Mouse (Mus musculus): ENCODE measurements around the gene 4932438A13Rik. TPM values are rescaled to one million over a fixed set of nuclear protein-coding genes. Genes with fewer than 3 reads are reported as not detected.

The 4932438A13Rik gene
- polyA plus RNA-seq, 1 experiment = 4.3 TPM

- H3ac ChIP-seq (ENCODE audit: control insufficient read depth, insufficient read length) = no peak overlapping the region
- TF ChIP-seq SRF (IDR thresholded peaks at IDR 0.05; ENCODE audit: control insufficient read depth, insufficient read length, low read depth) = no peak
- no peak for TF ChIP-seq POLR2AphosphoS2 (IDR thresholded peaks at IDR 0.05; ENCODE audit: insufficient read length, low read depth)
- no peak for TF ChIP-seq MAX (IDR thresholded peaks at IDR 0.05; ENCODE audit: low read depth)
- TF ChIP-seq REST (IDR thresholded peaks at IDR 0.05; ENCODE audit: insufficient read depth, insufficient read length) = no peak
- TF ChIP-seq USF1 (IDR thresholded peaks at IDR 0.05; ENCODE audit: low read depth) = no peak
- TF ChIP-seq POLR2A (IDR thresholded peaks at IDR 0.05; ENCODE audit: insufficient read length, low read depth) = no peak
- no peak for TF ChIP-seq TCF12 (IDR thresholded peaks at IDR 0.05; ENCODE audit: insufficient read depth, poor library complexity, severe bottlenecking)
- no peak for TF ChIP-seq TCF3 (IDR thresholded peaks at IDR 0.05; ENCODE audit: insufficient read length, low read depth)
- TF ChIP-seq E2F4 (IDR thresholded peaks at IDR 0.05; ENCODE audit: insufficient read depth) = no peak
- no peak for TF ChIP-seq CEBPB (IDR thresholded peaks at IDR 0.05; ENCODE audit: insufficient read depth, poor library complexity, severe bottlenecking)
- no peak for TF ChIP-seq MYOG (IDR thresholded peaks at IDR 0.05; ENCODE audit: control insufficient read depth in 1 of 3, insufficient read depth in 1 of 3, insufficient read length in 2 of 3, low read depth in 2 of 3)
- TF ChIP-seq MYOD1 (IDR thresholded peaks at IDR 0.05; ENCODE audit: control insufficient read depth in 1 of 3, insufficient read length in 2 of 3, low read depth in 2 of 3) = no peak
- no peaks in the 10 kb centered on the region for H3K36me3 ChIP-seq (ENCODE audit: control insufficient read depth, insufficient read depth)
- H3K27me3 ChIP-seq (ENCODE audit: control insufficient read depth, insufficient read depth, insufficient read length) = no peaks in the 10 kb centered on the region
- H3K4me2 ChIP-seq (ENCODE audit: low read depth) = no peak overlapping the region
- H3K4me3 ChIP-seq = no peak overlapping the region
- no peaks in the 10 kb centered on the region for H3K79me2 ChIP-seq (ENCODE audit: control insufficient read depth, insufficient read depth)
Measured at GRCm38 (mm10) chr3:37084860-37085259, 222.0 kb downstream of the 4932438A13Rik start.

DNA sequence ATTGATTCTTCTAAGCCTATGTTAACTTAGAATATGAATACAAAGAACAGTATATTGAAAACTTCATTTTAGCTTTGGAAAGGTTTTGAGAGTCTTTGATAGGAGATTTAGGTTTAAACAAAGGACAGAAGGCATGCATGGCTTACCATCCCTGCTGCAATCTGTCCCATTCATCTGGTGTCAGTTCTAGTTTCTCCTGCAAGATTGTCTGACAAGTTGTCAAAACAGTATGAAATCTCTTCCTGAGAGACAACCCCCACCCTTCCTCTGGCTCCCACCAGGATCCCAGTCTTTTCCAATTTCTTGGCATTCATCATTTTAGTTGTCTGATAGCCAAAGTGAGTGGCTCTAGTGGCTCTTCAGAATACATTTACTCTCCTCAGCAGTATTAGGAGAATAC, 227.8 kb downstream of the 4932438A13Rik start:
- no peaks in the 10 kb centered on the region for H3K36me3 ChIP-seq (ENCODE audit: control insufficient read depth, insufficient read depth)
- H3K4me3 ChIP-seq = no peak overlapping the region
- H3K27me3 ChIP-seq (ENCODE audit: control insufficient read depth, insufficient read depth, insufficient read length) = no peaks in the 10 kb centered on the region
- TF ChIP-seq REST (IDR thresholded peaks at IDR 0.05; ENCODE audit: insufficient read depth, insufficient read length) = no peak
- no peak for TF ChIP-seq POLR2A (IDR thresholded peaks at IDR 0.05; ENCODE audit: insufficient read length, low read depth)
- TF ChIP-seq POLR2AphosphoS2 (IDR thresholded peaks at IDR 0.05; ENCODE audit: insufficient read length, low read depth) = no peak
- TF ChIP-seq E2F4 (IDR thresholded peaks at IDR 0.05; ENCODE audit: insufficient read depth) = no peak
- TF ChIP-seq SRF (IDR thresholded peaks at IDR 0.05; ENCODE audit: control insufficient read depth, insufficient read length, low read depth) = no peak
- no peak overlapping the region for H3K4me2 ChIP-seq (ENCODE audit: low read depth)
- no peaks in the 10 kb centered on the region for H3K79me2 ChIP-seq (ENCODE audit: control insufficient read depth, insufficient read depth)
- no peak overlapping the region for H3ac ChIP-seq (ENCODE audit: control insufficient read depth, insufficient read length)

Other genes starting within 250 kb of the 4932438A13Rik start
- 2.8 TPM for gene Bbs7, start 249.6 kb upstream of the 4932438A13Rik start, polyA plus RNA-seq (2012; fragmentation: generic; extraction: Trizol)
- gene Trpc3, start 172.9 kb upstream of the 4932438A13Rik start, polyA plus RNA-seq (2012; fragmentation: generic; extraction: Trizol) = not detected
- not detected for gene Adad1, start 200.4 kb downstream of the 4932438A13Rik start, polyA plus RNA-seq (2012; fragmentation: generic; extraction: Trizol)

Data from myocyte (in vitro differentiated cells).